Mouse (Mus musculus) adrenal gland, postnatal 0 days (tissue): ENCODE results near the gene Mob3a. TPM values are rescaled to one million over a fixed set of nuclear protein-coding genes. Genes with fewer than 3 reads are reported as not detected.

ENCODE experiments used
- polyA plus RNA-seq: library from polyadenylated mRNA; unstranded; fragments of >200 nt; fragmentation: Nextera tagmentation; extraction: Ambion mirVana; gene quantifications from 2 replicates; pipeline ENCODE4 v1.2.1, GENCODE M21; 2015

Mob3a gene
- 18.3 and 26.4 TPM in 2 replicates for polyA plus RNA-seq

DNA sequence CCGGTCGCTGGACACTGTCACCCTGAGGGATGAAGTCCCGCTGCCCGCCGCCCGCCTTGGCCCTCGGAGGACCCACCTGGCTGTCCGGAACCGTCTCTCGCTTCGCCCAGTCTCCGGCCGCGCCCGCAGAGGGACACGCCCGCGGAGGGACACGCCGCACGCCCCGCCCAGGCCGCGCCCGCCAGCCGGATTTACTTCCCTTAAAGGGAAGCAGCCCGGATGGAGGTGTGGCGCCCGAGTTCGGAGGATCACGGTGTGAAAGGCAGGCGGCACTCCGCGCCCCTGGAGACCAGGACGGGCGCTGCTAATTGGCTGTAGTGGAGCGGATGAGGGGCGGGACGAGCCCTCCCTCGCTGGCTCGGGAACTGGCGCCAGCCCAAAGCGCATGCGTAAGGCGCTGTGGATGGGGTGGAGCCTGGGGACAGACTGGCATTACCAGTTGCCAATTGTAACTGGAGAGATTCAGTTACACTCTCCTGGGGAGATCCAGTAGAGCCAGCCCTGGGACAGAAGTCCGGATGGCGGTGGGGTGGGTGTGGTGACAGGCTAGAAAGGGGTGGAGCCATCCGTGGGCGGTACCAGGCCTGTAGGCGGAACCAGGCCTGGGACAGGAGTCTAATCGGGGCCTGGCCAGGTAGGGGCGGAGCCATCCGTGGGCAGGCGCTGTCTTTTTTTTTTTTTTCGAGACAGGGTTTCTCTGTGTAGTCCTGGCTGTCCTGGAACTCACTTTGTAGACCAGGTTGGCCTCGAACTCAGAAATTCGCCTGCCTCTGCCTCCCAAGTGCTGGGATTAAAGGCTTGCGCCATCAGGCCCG lies at the start of gene Mob3a, which contains the start of gene Izumo4:
Gene Mob3a, minus strand, starts transcription at position 257 of the 815 bp plus-strand sequence.
Gene Izumo4, plus strand, starts transcription at position 464 of the 815 bp plus-strand sequence.

DNA sequence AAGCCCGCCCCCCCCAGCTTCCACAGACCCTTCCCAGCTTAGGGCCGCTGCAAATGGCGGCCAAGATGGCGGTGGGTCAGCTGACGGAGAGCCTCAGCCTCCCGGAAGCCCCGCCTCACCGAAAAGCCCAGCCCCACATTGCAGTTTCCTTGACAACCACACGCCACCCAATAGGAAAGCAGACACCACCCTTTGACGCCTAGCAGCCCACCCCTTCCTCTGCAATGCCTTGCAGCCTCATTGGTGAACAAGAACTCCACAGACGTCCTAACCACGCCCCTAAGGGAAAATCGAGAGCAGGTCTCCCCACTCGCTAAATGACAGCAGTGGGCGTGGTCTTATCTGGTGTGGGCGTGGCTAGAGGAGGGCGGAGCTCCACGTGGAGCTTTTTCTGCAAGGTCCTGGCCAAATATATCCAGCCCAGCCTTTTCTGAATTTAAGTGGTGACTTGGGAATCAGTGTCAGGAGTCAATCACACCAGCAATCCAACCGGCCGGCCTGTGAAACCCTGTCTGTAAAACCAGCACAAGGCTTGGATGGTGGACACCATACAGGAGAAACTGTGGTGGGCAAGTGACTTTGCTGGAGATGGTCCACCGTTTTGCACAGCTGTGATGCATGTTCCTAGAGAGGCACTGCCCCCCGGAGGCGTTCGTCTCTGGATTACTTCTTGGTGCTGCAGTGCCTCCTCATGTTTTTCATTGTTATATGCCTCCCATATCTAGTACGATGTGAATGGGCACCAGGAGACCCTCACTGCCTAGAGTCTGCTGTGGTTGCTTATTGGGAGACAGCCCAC lies 40.6 kb upstream of the Mob3a start, which contains the start of gene Ap3d1:
Gene Ap3d1, minus strand, starts transcription at position 85 of the 799 bp plus-strand sequence.

GRCm38 (mm10) chr10:80677942-80678436 lies 23.8 kb downstream of the Mob3a start, which contains the start of gene Mknk2:
Gene Mknk2 (minus strand): TSS chr10:80678112.

DNA sequence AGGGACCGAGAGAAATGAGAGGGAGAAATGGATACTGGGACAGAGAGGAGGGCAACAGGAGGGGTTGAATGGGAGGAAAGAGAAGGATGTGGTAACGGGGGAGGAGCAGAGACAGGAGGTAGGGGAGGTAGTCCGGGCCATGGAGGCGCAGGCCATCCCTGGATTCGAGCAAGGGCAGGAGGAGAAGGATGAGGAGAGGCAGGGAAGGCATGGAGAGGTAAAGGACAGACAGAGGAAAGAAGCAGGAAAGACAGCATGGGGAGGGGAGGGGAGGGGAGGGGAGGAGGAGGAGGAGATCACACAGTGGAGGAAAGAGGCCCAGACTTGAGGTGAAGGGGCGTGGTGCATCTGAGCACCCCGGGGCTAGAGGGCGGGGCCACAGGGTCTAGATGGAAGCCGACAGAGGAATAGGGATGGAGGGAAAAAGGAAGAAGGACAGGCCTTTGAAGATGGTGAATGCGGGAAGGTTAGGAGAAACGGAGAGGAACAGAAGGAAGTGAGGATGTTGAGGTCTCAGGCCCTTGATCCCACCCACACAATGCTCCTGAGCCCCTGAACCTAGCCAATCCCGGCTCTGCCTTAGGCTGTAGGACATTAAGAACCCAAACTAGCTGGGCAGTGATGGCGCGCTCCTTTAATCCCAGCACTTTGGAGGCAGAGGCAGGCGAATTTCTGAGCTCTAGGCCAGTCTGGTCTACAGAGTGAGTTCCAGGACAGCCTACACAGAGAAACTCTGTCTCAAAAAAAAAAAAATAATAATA lies 44.7 kb downstream of the Mob3a start, which contains the start of gene Btbd2:
Gene Btbd2, minus strand, starts transcription at position 209 of the 761 bp plus-strand sequence.

Other genes with a start within 250 kb of the Mob3a start
- not detected in 2 replicates for gene Onecut3, start 207.1 kb downstream of the Mob3a start, polyA plus RNA-seq
- 0.61 and 0.94 TPM in 2 replicates for gene Atp8b3, start 162.9 kb downstream of the Mob3a start, polyA plus RNA-seq
- gene Rexo1, start 140.4 kb downstream of the Mob3a start, polyA plus RNA-seq = 11.2 and 20.1 TPM in 2 replicates
- 7.9 and 8.0 TPM in 2 replicates for gene Klf16, start 124.7 kb downstream of the Mob3a start, polyA plus RNA-seq
- gene Abhd17a, start 111.6 kb downstream of the Mob3a start, polyA plus RNA-seq = 102 and 134 TPM in 2 replicates
- 54.3 and 79.2 TPM in 2 replicates for gene Scamp4, start 99.1 kb downstream of the Mob3a start, polyA plus RNA-seq
- gene Adat3, start 99.1 kb downstream of the Mob3a start, polyA plus RNA-seq = 1.7 and 4.1 TPM in 2 replicates
- gene Gm49322, start 96.0 kb downstream of the Mob3a start, polyA plus RNA-seq = 0.65 and 0.98 TPM in 2 replicates
- gene Csnk1g2, start 79.1 kb downstream of the Mob3a start, polyA plus RNA-seq = 102 and 121 TPM in 2 replicates
- 50.2 and 59.5 TPM in 2 replicates for gene Btbd2, start 44.9 kb downstream of the Mob3a start, polyA plus RNA-seq
- gene Mknk2, start 23.9 kb downstream of the Mob3a start, polyA plus RNA-seq = 42.1 and 50.3 TPM in 2 replicates
- gene Izumo4, start 207 bp upstream of the Mob3a start, polyA plus RNA-seq = 20.7 and 36.4 TPM in 2 replicates
- 42.5 and 53.7 TPM in 2 replicates for gene Ap3d1, start 40.3 kb upstream of the Mob3a start, polyA plus RNA-seq
- 6.1 and 11.7 TPM in 2 replicates for gene Dot1l, start 53.2 kb upstream of the Mob3a start, polyA plus RNA-seq
- gene Sf3a2, start 96.2 kb upstream of the Mob3a start, polyA plus RNA-seq = 40.1 and 44.3 TPM in 2 replicates
- 108 and 114 TPM in 2 replicates for gene Plekhj1, start 96.6 kb upstream of the Mob3a start, polyA plus RNA-seq
- 0.10 and 0.13 TPM in 2 replicates for gene Amh, start 103.3 kb upstream of the Mob3a start, polyA plus RNA-seq
- gene Jsrp1, start 111.5 kb upstream of the Mob3a start, polyA plus RNA-seq = 5.0 and 9.2 TPM in 2 replicates
- 1,421 and 1,451 TPM in 2 replicates for gene Oaz1, start 124.7 kb upstream of the Mob3a start, polyA plus RNA-seq
- 0.48 and 0.68 TPM in 2 replicates for gene Lingo3, start 142.1 kb upstream of the Mob3a start, polyA plus RNA-seq
- 278 and 372 TPM in 2 replicates for gene Lsm7, start 153.2 kb upstream of the Mob3a start, polyA plus RNA-seq
- 18.2 and 30.1 TPM in 2 replicates for gene Sppl2b, start 153.3 kb upstream of the Mob3a start, polyA plus RNA-seq
- 0.12 and 0.24 TPM in 2 replicates for gene Tmprss9, start 169.9 kb upstream of the Mob3a start, polyA plus RNA-seq
- gene Timm13, start 199.0 kb upstream of the Mob3a start, polyA plus RNA-seq = 369 and 379 TPM in 2 replicates
- 8.7 and 10.7 TPM in 2 replicates for gene Lmnb2, start 216.3 kb upstream of the Mob3a start, polyA plus RNA-seq
- gene Gadd45b, start 228.1 kb upstream of the Mob3a start, polyA plus RNA-seq = 14.3 and 17.2 TPM in 2 replicates